12 mouse cellular contexts compared by ENCODE assay signal in the genomic region with DNA sequence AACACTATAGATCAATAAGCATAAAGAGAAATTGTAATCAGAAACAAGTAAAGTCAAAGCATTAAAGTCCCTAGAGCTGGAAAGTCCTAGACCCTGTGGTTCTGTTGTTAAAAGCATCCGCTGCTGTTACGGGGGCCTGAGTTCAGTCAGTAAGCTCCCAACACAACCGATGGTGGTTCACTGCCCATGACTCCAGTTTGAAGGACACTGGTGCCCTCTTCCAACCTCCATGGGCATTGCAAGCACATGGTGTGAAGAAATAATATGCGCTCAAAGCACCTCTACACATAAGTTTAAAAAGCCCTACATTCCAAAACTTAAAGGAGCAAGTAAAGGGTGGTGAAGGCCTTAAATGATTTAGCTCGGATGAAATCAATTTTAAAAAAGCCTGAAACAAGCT. TPM values are rescaled to one million over a fixed set of nuclear protein-coding genes. Genes with fewer than 3 reads are reported as not detected.
DNase-seq lines count a peak whose midpoint lies in the region; ATAC-seq and TF ChIP-seq lines count a peak whose summit lies in the region.
"Had no signal": no experiment of that assay in that cellular context is flagged by ENCODE, and none has a peak within 500 bp of the region (broad histone marks: within the 10 kb centered on the region; RNA-seq: fewer than 3 reads in every experiment).

No protein-coding gene starts in this region.

- no peak overlapping the region for H3K4me3 ChIP-seq in midbrain, postnatal 0 days (ENCODE audit: low read depth, low read length)
- no peak overlapping the region for H3K4me3 ChIP-seq in midbrain, embryonic 10.5 days
- H3K4me3 ChIP-seq: megakaryocyte, embryonic 14.5 days had no signal

- no peak for ATAC-seq in midbrain, postnatal 0 days (ENCODE audit: low FRiP score)

- H3K9me3 ChIP-seq in midbrain, postnatal 0 days (ENCODE audit: low read length): no peaks in the 10 kb centered on the region
- no peaks in the 10 kb centered on the region for H3K9me3 ChIP-seq in midbrain, embryonic 10.5 days (replicated peaks)
- H3K9me3 ChIP-seq: G1E; megakaryocyte, embryonic 14.5 days had no signal

- peaks cover 5% of the 10 kb centered on the region; the same call in 1 of the 2 replicates for H3K36me3 ChIP-seq in midbrain, postnatal 0 days (ENCODE audit: insufficient read depth, low read length)
- peaks cover 94% of the 10 kb centered on the region for H3K36me3 ChIP-seq in midbrain, embryonic 10.5 days

- no peak overlapping the region for H3K27ac ChIP-seq in midbrain, postnatal 0 days (ENCODE audit: low read depth, low read length)
- H3K27ac ChIP-seq in midbrain, embryonic 10.5 days (replicated peaks): no peak overlapping the region

- peak; percentile 48 for TF ChIP-seq CTCF in midbrain, postnatal 0 days (IDR thresholded peaks at IDR 0.05)

- no peaks in the 10 kb centered on the region for H3K4me1 ChIP-seq in midbrain, postnatal 0 days (ENCODE audit: insufficient read depth, low read length)
- no peaks in the 10 kb centered on the region for H3K4me1 ChIP-seq in midbrain, embryonic 10.5 days

- no peak overlapping the region for H3K4me2 ChIP-seq in midbrain, postnatal 0 days (ENCODE audit: low read depth, low read length, poor library complexity, severe bottlenecking)

- no peaks in the 10 kb centered on the region for H3K27me3 ChIP-seq in midbrain, postnatal 0 days (ENCODE audit: insufficient read depth, low read length)
- H3K27me3 ChIP-seq in midbrain, embryonic 10.5 days (ENCODE audit: low read depth, poor library complexity, severe bottlenecking): no peaks in the 10 kb centered on the region
- H3K27me3 ChIP-seq: megakaryocyte, embryonic 14.5 days had no signal

- WGBS in midbrain, postnatal 0 days: 78% methylated on average over 5 of the region's 5 CpGs
- WGBS in midbrain, embryonic 10.5 days: 81% methylated on average over 5 of the region's 5 CpGs

- no peak overlapping the region for H3K9ac ChIP-seq in midbrain, postnatal 0 days (replicated peaks; ENCODE audit: low read length, poor library complexity, severe bottlenecking)

- DNase-seq in embryo, embryonic 10.5 days (ENCODE audit: low spot score): peak; percentile 19
- DNase-seq in embryo, embryonic 10 days (ENCODE audit: low spot score): no peak
- DNase-seq in midbrain, postnatal 0 days (ENCODE audit: low spot score): peak; percentile 23
- DNase-seq in midbrain, embryonic 10.5 days (ENCODE audit: low spot score): no peak
- peak; percentile 23 to 38 for DNase-seq in kidney, postnatal 25 days
- peak; percentile 25 to 38 for DNase-seq in thymus, postnatal 36 days
- DNase-seq in adrenal gland, adult (ENCODE audit: inconsistent age in 2 of 2, low spot score in 1 of 2): no peak
- no peak for DNase-seq in cerebellum, adult 9-11 months
- DNase-seq: gastrocnemius, postnatal 10 days; right cerebral cortex, postnatal 14 days had no signal

RNA-seq across cellular contexts. Expression of a gene that starts 24.6 kb away (rescaled TPM):
- total RNA-seq in midbrain, postnatal 0 days (2014; rRNA removed): 61.7 and 75.0 TPM in 2 replicates
- polyA plus RNA-seq in midbrain, postnatal 0 days (2015; fragmentation: Nextera tagmentation; extraction: Ambion mirVana): 11.8 and 12.6 TPM in 2 replicates
- polyA plus RNA-seq in midbrain, embryonic 10.5 days (2016; fragmentation: Nextera tagmentation; extraction: Ambion mirVana): 28.6 and 31.1 TPM in 2 replicates

RNA-seq across cellular contexts. Expression of a gene that starts 33.8 kb away (rescaled TPM):
- 59.2 and 68.1 TPM in 2 replicates for total RNA-seq in midbrain, postnatal 0 days (2014; rRNA removed)
- polyA plus RNA-seq in midbrain, postnatal 0 days (2015; fragmentation: Nextera tagmentation; extraction: Ambion mirVana): 15.8 and 18.1 TPM in 2 replicates
- 8.5 and 9.5 TPM in 2 replicates for polyA plus RNA-seq in midbrain, embryonic 10.5 days (2016; fragmentation: Nextera tagmentation; extraction: Ambion mirVana)

Comparison
In these comparisons a context has a peak if more than half of its experiments do, and no peak if none do; other contexts are left out.
1. DNase-seq: peak in embryo, embryonic 10.5 days (single experiment), midbrain, postnatal 0 days (single experiment), kidney, postnatal 25 days (2 of 2) and thymus, postnatal 36 days (2 of 2); none in embryo, embryonic 10 days (single experiment), midbrain, embryonic 10.5 days (single experiment), adrenal gland, adult (0 of 2) and cerebellum, adult 9-11 months (single experiment).